Mouse (Mus musculus) ES-Bruce4 (cell line): ENCODE measurements at regions not wholly inside any gene's neighbourhood (a gene's known extent, or its start where the extent isn't known, plus 50 kb on each side); places are given as distances from the start of the nearest gene placed in this dataset.
"Not testable (repeated sequence)": the region's sequence is repeated elsewhere in the genome, so short reads cannot be mapped to it uniquely, and the experiment has no call there.

ENCODE experiments used
- H3K27ac ChIP-seq: 2 replicates; pipeline ENCODE4 v1.5.1; 2012; ENCODE audit warnings: low read length, inconsistent platforms; ENCODE audit not compliant: insufficient read depth
- H3K27me3 ChIP-seq: 2 replicates; pipeline ENCODE4 v1.6.1; 2012; ENCODE audit warnings: mild to moderate bottlenecking, low read length, inconsistent platforms; ENCODE audit not compliant: control insufficient read depth, poor library complexity, insufficient read depth, severe bottlenecking
- H3K36me3 ChIP-seq: 2 replicates; pipeline ENCODE4 v1.6.1; 2012; ENCODE audit warnings: inconsistent platforms, mild to moderate bottlenecking, low read length, moderate library complexity; ENCODE audit not compliant: control insufficient read depth, poor library complexity, insufficient read depth, severe bottlenecking
- H3K4me1 ChIP-seq: one replicate; pipeline ENCODE4 v1.8.1; 2011; ENCODE audit warnings: low read length; ENCODE audit not compliant: control insufficient read depth, insufficient read depth
- H3K4me3 ChIP-seq: 2 replicates; pipeline ENCODE4 v1.5.1; 2011; ENCODE audit warnings: low read depth, mild to moderate bottlenecking, low read length
- H3K9ac ChIP-seq: 2 replicates; pipeline ENCODE4 v1.6.1; 2012; ENCODE audit warnings: low read depth, mild to moderate bottlenecking, inconsistent platforms; ENCODE audit not compliant: poor library complexity, severe bottlenecking
- H3K9me3 ChIP-seq: replicated peaks from 2 replicates; pipeline ENCODE4 v1.6.1; 2012; ENCODE audit warnings: mild to moderate bottlenecking, low read length, inconsistent platforms; ENCODE audit not compliant: control insufficient read depth, poor library complexity, insufficient read depth, severe bottlenecking
- CTCF ChIP-seq: IDR thresholded peaks from one replicate; pipeline ENCODE4 v1.8.1; 2011; ENCODE audit warnings: low read depth, low read length
- EP300 ChIP-seq: IDR thresholded peaks from 2 replicates; pipeline ENCODE4 v1.6.1; 2011; ENCODE audit warnings: low read depth, low read length; ENCODE audit not compliant: insufficient read depth
- POLR2A ChIP-seq: IDR thresholded peaks from one replicate; pipeline ENCODE4 v1.8.1; 2011; ENCODE audit warnings: low read length; ENCODE audit not compliant: insufficient read depth

- Histone ChIP-seq H3K4me3 (no peak overlapping the region), H3K36me3 (no peaks in the 10 kb centered on the region), H3K4me1 (peaks cover 1% of the 10 kb centered on the region), H3K9ac (no peak overlapping the region), H3K27ac (no peak overlapping the region), H3K27me3 (no peaks in the 10 kb centered on the region), H3K9me3 (no peaks in the 10 kb centered on the region)
- no peak for TF ChIP-seq POLR2A
- no peak for TF ChIP-seq EP300
- TF ChIP-seq CTCF, result no peak
These were observed 429.1 kb downstream of the Fign start for GRCm38 (mm10) chr2:63668784-63669183.

GRCm38 (mm10) chr2:63659947-63660346, 437.9 kb downstream of the Fign start:
- not testable (repeated sequence) for H3K36me3 ChIP-seq, H3K9ac ChIP-seq, H3K4me1 ChIP-seq, H3K4me3 ChIP-seq, H3K9me3 ChIP-seq, H3K27me3 ChIP-seq, H3K27ac ChIP-seq
